Mouse (Mus musculus) E14TG2a.4 (cell line): ENCODE results near the gene Kcnd3.

Source experiments
- CTCF ChIP-seq: conservative IDR thresholded peaks from 2 replicates; pipeline ENCODE4 v1.5.1; 2014; ENCODE audit warnings: low read length
- NANOG ChIP-seq: IDR thresholded peaks from 2 replicates; pipeline ENCODE4 v1.6.1; 2014; ENCODE audit warnings: borderline replicate concordance, low read length, mixed read lengths

DNA sequence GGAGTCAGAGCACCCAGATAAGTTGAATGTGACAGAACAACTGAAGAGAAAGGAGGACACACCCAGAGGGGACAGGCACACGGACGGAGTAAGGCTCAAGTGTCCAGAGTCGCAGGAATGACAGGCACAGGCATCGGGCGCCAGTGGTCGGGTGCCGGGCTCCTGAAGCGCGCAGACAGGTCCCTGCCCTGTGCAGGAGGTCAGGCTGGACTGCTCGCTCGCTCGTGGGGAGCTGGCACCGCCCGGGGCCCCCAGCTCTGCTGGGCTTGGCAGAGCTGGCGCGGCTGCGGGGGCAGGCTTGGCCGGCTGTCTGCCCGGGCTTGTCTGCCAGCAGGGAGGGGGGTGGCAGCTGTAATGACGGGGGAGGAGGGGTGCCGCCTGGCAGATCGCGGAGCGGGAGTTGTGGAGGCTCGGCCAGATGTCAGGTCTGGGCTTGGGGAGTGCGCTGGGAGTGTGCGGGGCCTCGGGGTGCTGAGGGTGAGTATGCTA lies 253.0 kb downstream of the Kcnd3 start:
- TF ChIP-seq NANOG = no peak
- TF ChIP-seq CTCF = no peak
